Mouse (Mus musculus) heart, adult 2 months (tissue): ENCODE measurements around the gene Gstp2.

ENCODE experiments used
- CTCF ChIP-seq: fragments of 200-600 bp; IDR thresholded peaks from 2 replicates; pipeline ENCODE4 v1.8.1; 2022; ENCODE audit warnings: antibody characterized with exemption, mild to moderate bottlenecking, moderate library complexity
- EP300 ChIP-seq: fragments of 200-500 bp; IDR thresholded peaks from 2 replicates; pipeline ENCODE4 v1.6.1; 2011; ENCODE audit warnings: low read depth, low read length, control low read depth; ENCODE audit not compliant: insufficient read depth
- POLR2A ChIP-seq: fragments of 200-500 bp; IDR thresholded peaks from 2 replicates; pipeline ENCODE4 v1.6.1; 2011; ENCODE audit warnings: mild to moderate bottlenecking, low read depth, low read length, control low read depth; ENCODE audit not compliant: insufficient read depth

DNA sequence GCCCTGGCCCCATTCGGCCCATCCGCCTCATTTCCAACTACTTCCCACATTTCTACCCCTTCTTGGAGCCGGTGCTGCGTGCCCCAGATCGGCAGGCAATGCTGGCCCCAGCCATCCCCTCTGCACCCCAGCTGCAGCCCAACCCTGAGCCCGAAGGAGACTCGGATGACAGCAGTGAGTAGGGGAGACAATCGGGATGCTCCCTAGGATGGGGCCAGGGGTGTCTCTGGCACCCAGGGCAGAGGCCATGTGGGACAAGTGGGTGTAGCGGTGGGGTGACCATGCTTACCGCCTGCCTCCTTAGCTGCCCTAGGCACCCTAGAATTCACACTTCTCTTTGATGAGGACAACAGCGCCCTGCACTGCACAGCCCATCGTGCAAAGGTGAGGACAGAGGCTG is 42.2 kb downstream of the Gstp2 start:
- TF ChIP-seq CTCF = no peak
- TF ChIP-seq POLR2A = no peak
- no peak for TF ChIP-seq EP300
